Mouse (Mus musculus) spleen, adult 12 weeks (tissue): ENCODE results near the gene Me3.

ENCODE experiments used
- DNase-seq: peaks from one replicate; pipeline ENCODE4 v3.0.0; 2022; ENCODE audit warnings: low spot score

Gene Me3

GRCm38 (mm10) chr7:89833521-89833920 lies 201.3 kb downstream of the Me3 start:
- DNase-seq = no peak

- DNase-seq = no peak
Measured at GRCm38 (mm10) chr7:89835566-89835965, 203.4 kb downstream of the Me3 start.

GRCm38 (mm10) chr7:89836676-89837075 lies 204.5 kb downstream of the Me3 start:
- DNase-seq = no peak

GRCm38 (mm10) chr7:89837841-89838240 lies 205.6 kb downstream of the Me3 start:
- DNase-seq = no peak

- DNase-seq = no peak
Measured at GRCm38 (mm10) chr7:89839721-89840120, 207.5 kb downstream of the Me3 start.

GRCm38 (mm10) chr7:89841670-89842403 lies 209.6 kb downstream of the Me3 start:
- DNase-seq = peak; percentile 13

GRCm38 (mm10) chr7:89842404-89842715 lies 210.2 kb downstream of the Me3 start:
- no peak for DNase-seq

- DNase-seq = no peak
Measured at GRCm38 (mm10) chr7:89843121-89843520, 210.9 kb downstream of the Me3 start.

- DNase-seq = no peak
Measured at GRCm38 (mm10) chr7:89843533-89843932, 211.3 kb downstream of the Me3 start.

- no peak for DNase-seq
Measured at GRCm38 (mm10) chr7:89845669-89846068, 213.5 kb downstream of the Me3 start.

- no peak for DNase-seq
Measured at GRCm38 (mm10) chr7:89850510-89850909, 218.3 kb downstream of the Me3 start.

- DNase-seq = no peak
Measured at GRCm38 (mm10) chr7:89852158-89853095, 220.2 kb downstream of the Me3 start.

GRCm38 (mm10) chr7:89853131-89853530 lies 220.9 kb downstream of the Me3 start:
- DNase-seq = no peak

- DNase-seq = no peak
Measured at GRCm38 (mm10) chr7:89855196-89855595, 223.0 kb downstream of the Me3 start.

- no peak for DNase-seq
Measured at GRCm38 (mm10) chr7:89856440-89857217, 224.4 kb downstream of the Me3 start.

- no peak for DNase-seq
Measured at GRCm38 (mm10) chr7:89864769-89865168, 232.6 kb downstream of the Me3 start.

- no peak for DNase-seq
Measured at GRCm38 (mm10) chr7:89867221-89867620, 235.0 kb downstream of the Me3 start.

- no peak for DNase-seq
Measured at GRCm38 (mm10) chr7:89879686-89880085, 247.5 kb downstream of the Me3 start.

- no peak for DNase-seq
Measured at GRCm38 (mm10) chr7:89884551-89884950, 252.4 kb downstream of the Me3 start.

- DNase-seq = no peak
Measured at GRCm38 (mm10) chr7:89891412-89891811, 259.2 kb downstream of the Me3 start.

GRCm38 (mm10) chr7:89891856-89892255 lies 259.7 kb downstream of the Me3 start:
- no peak for DNase-seq

- DNase-seq = no peak
Measured at GRCm38 (mm10) chr7:89903007-89903406, 270.8 kb downstream of the Me3 start.
